Mouse (Mus musculus): Measurements from ENCODE around the gene Fdxr.

Gene Fdxr

GRCm38 (mm10) chr11:115241402-115241801, 35.4 kb downstream of the Fdxr start:
- DNase-seq (ENCODE audit: low spot score): no peak

GRCm38 (mm10) chr11:115236570-115236969, 40.3 kb downstream of the Fdxr start:
- no peak for DNase-seq (ENCODE audit: low spot score)

- no peak for DNase-seq (ENCODE audit: low spot score)
Observed at GRCm38 (mm10) chr11:115234320-115235044, 42.4 kb downstream of the Fdxr start.

GRCm38 (mm10) chr11:115233526-115234290, 43.1 kb downstream of the Fdxr start:
- DNase-seq (ENCODE audit: low spot score): no peak

- no peak for DNase-seq (ENCODE audit: low spot score)
Observed at GRCm38 (mm10) chr11:115232889-115233288, 44.0 kb downstream of the Fdxr start.

GRCm38 (mm10) chr11:115231924-115232323, 44.9 kb downstream of the Fdxr start:
- no peak for DNase-seq (ENCODE audit: low spot score)

- DNase-seq (ENCODE audit: low spot score): no peak
Observed at GRCm38 (mm10) chr11:115231168-115231915, 45.5 kb downstream of the Fdxr start.

- DNase-seq (ENCODE audit: low spot score): no peak
Observed at GRCm38 (mm10) chr11:115229021-115229930, 47.6 kb downstream of the Fdxr start.

GRCm38 (mm10) chr11:115228430-115228829, 48.4 kb downstream of the Fdxr start:
- DNase-seq (ENCODE audit: low spot score): no peak

GRCm38 (mm10) chr11:115227640-115228039, 49.2 kb downstream of the Fdxr start:
- DNase-seq (ENCODE audit: low spot score): no peak

GRCm38 (mm10) chr11:115226811-115227491, 49.9 kb downstream of the Fdxr start:
- DNase-seq (ENCODE audit: low spot score): no peak

GRCm38 (mm10) chr11:115225301-115225700, 51.5 kb downstream of the Fdxr start:
- DNase-seq (ENCODE audit: low spot score): no peak

GRCm38 (mm10) chr11:115224889-115225288, 52.0 kb downstream of the Fdxr start:
- DNase-seq (ENCODE audit: low spot score): peak; percentile 19

- DNase-seq (ENCODE audit: low spot score): no peak
Observed at GRCm38 (mm10) chr11:115223877-115224276, 53.0 kb downstream of the Fdxr start.

GRCm38 (mm10) chr11:115223451-115223850, 53.4 kb downstream of the Fdxr start:
- no peak for DNase-seq (ENCODE audit: low spot score)

GRCm38 (mm10) chr11:115222570-115222969, 54.3 kb downstream of the Fdxr start:
- no peak for DNase-seq (ENCODE audit: low spot score)

GRCm38 (mm10) chr11:115222077-115222476, 54.8 kb downstream of the Fdxr start:
- no peak for DNase-seq (ENCODE audit: low spot score)

- no peak for DNase-seq (ENCODE audit: low spot score)
Observed at GRCm38 (mm10) chr11:115219685-115220084, 57.2 kb downstream of the Fdxr start.

- DNase-seq (ENCODE audit: low spot score): peak; percentile 18
Observed at GRCm38 (mm10) chr11:115219263-115219662, 57.6 kb downstream of the Fdxr start.
